Mouse (Mus musculus) liver, embryonic 15.5 days (tissue): Measurements from ENCODE around the gene Sgsm2. TPM values are rescaled to one million over a fixed set of nuclear protein-coding genes. Genes with fewer than 3 reads are reported as not detected.

Experiments used
- ATAC-seq: fragments of 200-750 bp; cut with Nextera tagmentation; 2 replicates; pipeline ENCODE4 v1.8.0; 2017; ENCODE audit warnings: moderate number of reproducible peaks, mild to moderate bottlenecking, moderate library complexity; ENCODE audit not compliant: insufficient read depth
- H3K27ac ChIP-seq: fragments of 300-500 bp; sonication (generic); replicated peaks from 2 replicates; pipeline ENCODE4 v1.5.1; 2015; ENCODE audit warnings: mild to moderate bottlenecking, inconsistent platforms
- H3K27me3 ChIP-seq: fragments of 300-500 bp; sonication (generic); 2 replicates; pipeline ENCODE4 v1.6.1; 2015; ENCODE audit warnings: mild to moderate bottlenecking, inconsistent platforms
- H3K36me3 ChIP-seq: fragments of 300-500 bp; sonication (generic); replicated peaks from 2 replicates; pipeline ENCODE4 v1.6.1; 2015; ENCODE audit warnings: moderate library complexity, mild to moderate bottlenecking, inconsistent platforms
- H3K4me1 ChIP-seq: fragments of 300-500 bp; sonication (generic); replicated peaks from 2 replicates; pipeline ENCODE4 v1.6.1; 2015; ENCODE audit warnings: inconsistent platforms
- H3K4me2 ChIP-seq: fragments of 300-500 bp; sonication (generic); 2 replicates; pipeline ENCODE4 v1.6.1; 2015; ENCODE audit warnings: moderate library complexity, mild to moderate bottlenecking, inconsistent platforms
- H3K4me3 ChIP-seq: fragments of 300-500 bp; sonication (generic); replicated peaks from 2 replicates; pipeline ENCODE4 v1.5.1; 2015; ENCODE audit warnings: mild to moderate bottlenecking, inconsistent platforms
- H3K9ac ChIP-seq: fragments of 300-500 bp; sonication (generic); 2 replicates; pipeline ENCODE4 v1.6.1; 2015; ENCODE audit warnings: moderate library complexity, mild to moderate bottlenecking, inconsistent platforms
- H3K9me3 ChIP-seq: fragments of 300-500 bp; sonication (generic); replicated peaks from 2 replicates; pipeline ENCODE4 v1.6.1; 2016; ENCODE audit warnings: inconsistent platforms
- WGBS: fragments of 180-500 bp; shearing (Covaris S2); methylation state at CpG from one replicate; pipeline ENCODE4 v1.1.7; 2015; ENCODE audit warnings: mixed read lengths; ENCODE audit not compliant: insufficient replicate concordance; 5-methylcytosine and 5-hydroxymethylcytosine counted together
- polyA plus RNA-seq: library from polyadenylated mRNA; unstranded; fragments of >200 nt; fragmentation: Nextera tagmentation; extraction: Ambion mirVana; gene quantifications from 2 replicates; pipeline ENCODE4 v1.2.1, GENCODE M21; 2015

Sgsm2 gene
- polyA plus RNA-seq, 1 experiment from 2014 or later: 1.2 TPM

- no peak for ATAC-seq
- H3K4me1 ChIP-seq: no peaks in the 10 kb centered on the region
- no peak overlapping the region for H3K4me3 ChIP-seq
- WGBS: 77% methylated on average over 9 of the region's 9 CpGs
- H3K9me3 ChIP-seq: no peaks in the 10 kb centered on the region
- no peak overlapping the region for H3K27ac ChIP-seq
- H3K4me2 ChIP-seq: no peak overlapping the region
- no peak overlapping the region for H3K9ac ChIP-seq
- H3K27me3 ChIP-seq: no peaks in the 10 kb centered on the region
- no peaks in the 10 kb centered on the region for H3K36me3 ChIP-seq
Measured at GRCm38 (mm10) chr11:74864421-74864820, 32.4 kb downstream of the Sgsm2 start.

DNA sequence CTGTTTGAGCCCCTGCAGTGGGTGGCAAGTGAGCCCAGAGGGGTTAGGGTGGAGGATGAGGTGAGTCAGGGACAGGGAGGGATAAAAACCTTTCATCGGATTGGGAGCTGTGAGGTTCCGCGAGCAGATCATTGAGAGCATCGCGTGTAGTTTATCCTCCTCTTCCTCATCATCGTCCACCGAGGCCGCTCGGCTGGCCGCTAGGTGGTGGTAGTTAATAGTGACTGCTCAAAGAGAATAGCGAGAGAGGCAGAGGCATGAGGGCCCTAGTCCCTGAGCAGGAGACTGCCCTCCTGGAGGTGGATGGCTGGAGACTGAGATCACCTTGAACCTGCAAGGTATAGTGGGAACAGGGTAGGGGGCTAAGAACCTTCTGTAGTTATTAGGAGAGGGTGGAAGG lies 33.4 kb downstream of the Sgsm2 start:
- no peak overlapping the region for H3K4me3 ChIP-seq
- no peak overlapping the region for H3K4me2 ChIP-seq
- no peak for ATAC-seq
- H3K4me1 ChIP-seq: no peaks in the 10 kb centered on the region
- no peaks in the 10 kb centered on the region for H3K27me3 ChIP-seq
- H3K27ac ChIP-seq: no peak overlapping the region
- H3K9ac ChIP-seq: no peak overlapping the region
- no peaks in the 10 kb centered on the region for H3K36me3 ChIP-seq
- no peaks in the 10 kb centered on the region for H3K9me3 ChIP-seq
- 30% methylated on average over 11 of the region's 11 CpGs for WGBS

DNA sequence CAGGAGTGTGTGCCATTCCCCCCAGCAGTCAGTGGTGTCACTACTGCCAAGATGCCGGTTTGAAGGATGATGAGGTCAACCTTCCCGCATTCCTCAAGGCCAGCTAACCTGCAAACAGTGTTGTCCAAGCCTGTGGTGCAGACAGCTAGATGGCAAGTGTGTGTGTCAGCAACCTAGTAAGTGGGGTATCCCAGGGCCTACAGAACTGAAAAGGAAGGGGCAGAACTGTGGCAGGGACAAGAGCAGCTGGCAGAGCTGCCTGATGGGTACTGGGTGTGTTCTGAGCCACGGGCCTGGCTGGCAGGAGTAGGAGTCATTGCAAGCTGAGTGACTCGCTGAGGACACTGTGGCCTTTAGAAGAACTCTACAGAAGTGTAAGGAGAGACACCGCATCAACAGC lies 34.7 kb downstream of the Sgsm2 start:
- H3K27ac ChIP-seq: no peak overlapping the region
- H3K4me2 ChIP-seq: no peak overlapping the region
- no peaks in the 10 kb centered on the region for H3K9me3 ChIP-seq
- no peak overlapping the region for H3K4me3 ChIP-seq
- no peak for ATAC-seq
- H3K4me1 ChIP-seq: no peaks in the 10 kb centered on the region
- no peak overlapping the region for H3K9ac ChIP-seq
- WGBS: 83% methylated on average over 5 of the region's 5 CpGs
- H3K27me3 ChIP-seq: no peaks in the 10 kb centered on the region
- H3K36me3 ChIP-seq: no peaks in the 10 kb centered on the region

DNA sequence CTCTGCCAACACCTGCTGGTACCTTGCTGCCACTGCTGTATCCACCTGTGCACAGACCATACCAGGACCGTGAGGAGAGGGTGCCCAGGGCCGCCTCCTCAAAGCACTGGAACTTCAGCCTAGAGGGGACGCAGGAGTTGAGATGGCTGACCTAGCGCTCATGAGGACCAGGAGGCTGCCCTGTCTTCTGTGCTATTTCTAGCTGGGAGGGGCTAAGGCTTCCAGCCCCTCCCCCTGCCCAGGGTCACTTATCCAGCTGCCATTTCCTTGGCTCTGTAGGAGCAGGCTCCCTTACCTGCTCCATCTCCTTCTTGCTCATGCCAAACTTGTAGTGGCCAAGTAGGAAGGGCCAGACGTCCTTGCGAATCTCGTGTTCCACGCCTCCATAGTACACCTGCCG lies 39.1 kb downstream of the Sgsm2 start:
- no peak overlapping the region for H3K9ac ChIP-seq
- 77% methylated on average over 9 of the region's 9 CpGs for WGBS

DNA sequence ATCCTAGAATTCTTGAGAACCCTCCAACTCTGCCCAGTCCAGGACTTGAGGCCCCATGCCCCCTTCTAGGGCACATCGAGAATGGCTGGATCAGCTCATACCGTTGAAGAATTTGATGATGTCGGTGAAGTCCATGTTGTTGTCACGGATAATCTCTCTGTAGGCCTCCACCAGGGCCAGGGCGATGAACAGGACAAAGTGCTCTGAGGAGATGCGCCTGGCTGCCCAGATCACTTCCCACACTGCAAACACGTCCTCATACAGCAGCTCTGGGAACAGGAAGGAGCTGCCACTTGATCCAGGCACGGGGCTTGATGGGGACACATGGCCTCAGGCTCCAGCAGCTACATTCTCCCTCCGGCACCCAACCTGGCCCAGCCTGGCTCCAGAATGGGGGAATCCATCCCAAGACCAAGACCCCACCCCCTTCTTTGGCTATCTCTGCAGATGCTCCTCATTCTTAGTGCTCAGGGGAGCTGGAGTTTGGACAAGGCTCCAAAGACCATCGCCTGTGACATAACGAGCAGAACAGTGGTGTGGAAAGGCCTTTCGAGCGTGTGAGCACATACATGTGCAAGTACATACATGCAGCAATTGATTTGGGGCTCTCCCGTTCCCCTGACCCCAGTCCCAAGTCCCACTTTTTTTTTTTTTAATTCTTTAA lies 45.7 kb downstream of the Sgsm2 start:
- H3K4me2 ChIP-seq: no peak overlapping the region
- H3K4me1 ChIP-seq: peaks cover 18% of the 10 kb centered on the region
- H3K9ac ChIP-seq: no peak overlapping the region
- no peaks in the 10 kb centered on the region for H3K36me3 ChIP-seq
- no peaks in the 10 kb centered on the region for H3K27me3 ChIP-seq
- no peak for ATAC-seq
- no peaks in the 10 kb centered on the region for H3K9me3 ChIP-seq
- no peak overlapping the region for H3K4me3 ChIP-seq
- no peak overlapping the region for H3K27ac ChIP-seq
- 76% methylated on average over 14 of the region's 14 CpGs for WGBS

More for the DNA sequence above, 39.1 kb downstream of the Sgsm2 start:
- Histone ChIP-seq H3K4me1 (no peaks in the 10 kb centered on the region), H3K9me3 (no peaks in the 10 kb centered on the region), H3K36me3 (no peaks in the 10 kb centered on the region), H3K27me3 (no peaks in the 10 kb centered on the region), H3K4me3 (no peak overlapping the region), H3K4me2 (no peak overlapping the region), H3K27ac (no peak overlapping the region)
- no peak for ATAC-seq

DNA sequence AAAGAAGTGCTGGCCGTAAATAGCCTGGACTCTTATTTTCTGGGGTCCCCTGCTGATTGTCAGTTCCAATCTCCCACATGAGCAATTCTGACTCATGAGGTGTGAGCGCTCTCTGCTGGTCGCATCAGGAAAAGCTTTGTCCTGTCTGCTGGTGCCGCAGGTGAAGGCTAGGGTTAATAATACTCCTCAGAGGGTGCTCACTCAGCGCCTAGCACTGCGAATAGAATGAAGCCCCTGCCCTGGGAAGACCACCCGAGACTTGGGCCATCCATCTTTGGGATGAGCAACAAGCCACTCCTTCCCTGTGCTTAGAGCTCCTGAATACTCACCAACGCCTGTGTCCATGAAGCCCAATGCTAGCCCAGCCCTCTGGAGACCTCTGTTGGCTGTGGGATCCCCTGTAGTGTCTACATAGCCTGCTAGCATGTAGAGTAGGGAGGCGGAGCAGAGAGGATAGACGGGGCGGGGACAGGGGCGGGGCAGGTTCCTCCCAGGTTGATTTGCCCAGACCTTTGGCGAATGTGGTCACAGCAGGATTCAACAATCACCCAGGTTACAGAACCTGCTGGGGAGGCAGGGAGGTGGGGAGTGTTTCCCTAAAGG lies 48.8 kb downstream of the Sgsm2 start:
- H3K27me3 ChIP-seq: no peaks in the 10 kb centered on the region
- H3K9me3 ChIP-seq: no peaks in the 10 kb centered on the region
- peaks cover 24% of the 10 kb centered on the region for H3K4me1 ChIP-seq
- H3K27ac ChIP-seq: peak overlapping the region; percentile 72
- H3K36me3 ChIP-seq: peaks cover 19% of the 10 kb centered on the region
- peak overlapping the region; percentile 26 for H3K9ac ChIP-seq
- 1% methylated on average over 13 of the region's 13 CpGs for WGBS
- peak overlapping the region; percentile 36 for H3K4me3 ChIP-seq
- H3K4me2 ChIP-seq: peak overlapping the region; percentile 65
- peak; percentile 86 for ATAC-seq

DNA sequence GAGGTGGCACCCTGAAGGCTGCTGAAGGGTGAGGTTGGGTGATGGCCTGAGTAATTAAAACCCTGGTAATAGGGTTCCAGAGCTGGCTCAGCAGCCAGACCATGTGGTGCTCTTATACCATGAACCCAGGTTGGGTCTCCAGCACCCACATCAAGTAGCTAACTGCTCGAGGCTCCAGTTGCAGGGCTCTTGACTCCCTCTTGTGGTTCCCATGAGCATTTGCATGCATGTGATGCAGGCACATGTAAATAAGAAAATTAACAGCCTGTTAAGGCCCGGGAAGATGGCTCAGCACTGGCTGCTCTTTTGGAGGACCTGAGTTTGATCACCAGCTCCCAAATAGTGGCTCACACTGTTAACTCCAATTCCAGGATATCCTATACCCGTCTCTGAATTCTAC lies 51.1 kb downstream of the Sgsm2 start:
- 61% methylated on average over 3 of the region's 3 CpGs for WGBS
- Histone ChIP-seq H3K4me2 (no peak overlapping the region), H3K27ac (no peak overlapping the region), H3K36me3 (peaks cover 31% of the 10 kb centered on the region), H3K27me3 (no peaks in the 10 kb centered on the region), H3K4me1 (peaks cover 26% of the 10 kb centered on the region), H3K9ac (no peak overlapping the region), H3K4me3 (no peak overlapping the region), H3K9me3 (no peaks in the 10 kb centered on the region)
- no peak for ATAC-seq

DNA sequence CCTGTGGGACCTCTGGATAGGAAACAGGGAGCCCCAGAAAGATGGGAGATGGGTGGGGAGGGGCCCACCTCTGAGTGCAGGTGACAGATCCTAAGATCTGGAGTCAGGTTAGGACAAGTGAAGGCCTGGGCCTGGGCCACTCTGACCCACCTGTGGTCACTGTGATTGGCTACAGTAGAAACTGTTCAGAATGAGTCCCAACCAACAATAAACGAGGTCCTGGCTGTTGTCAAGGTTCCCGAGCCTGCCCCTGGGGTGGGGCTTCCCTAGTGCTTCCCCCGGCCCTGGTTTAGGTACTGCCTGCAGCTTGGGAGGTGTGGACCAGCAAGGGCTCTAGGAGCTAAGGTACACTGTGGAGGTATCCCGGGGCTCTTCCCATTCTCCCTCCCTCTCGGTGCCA lies 53.1 kb downstream of the Sgsm2 start:
- ATAC-seq: no peak
- peaks cover 35% of the 10 kb centered on the region for H3K4me1 ChIP-seq
- H3K27ac ChIP-seq: no peak overlapping the region
- H3K4me3 ChIP-seq: no peak overlapping the region
- H3K36me3 ChIP-seq: peaks cover 37% of the 10 kb centered on the region
- 62% methylated on average over 5 of the region's 5 CpGs for WGBS
- no peaks in the 10 kb centered on the region for H3K9me3 ChIP-seq
- no peaks in the 10 kb centered on the region for H3K27me3 ChIP-seq
- no peak overlapping the region for H3K4me2 ChIP-seq
- H3K9ac ChIP-seq: no peak overlapping the region

- H3K36me3 ChIP-seq: peaks cover 37% of the 10 kb centered on the region
- no peak overlapping the region for H3K9ac ChIP-seq
- 84% methylated on average over 2 of the region's 2 CpGs for WGBS
- no peaks in the 10 kb centered on the region for H3K27me3 ChIP-seq
- H3K27ac ChIP-seq: no peak overlapping the region
- peaks cover 34% of the 10 kb centered on the region for H3K4me1 ChIP-seq
- H3K4me2 ChIP-seq: no peak overlapping the region
- H3K4me3 ChIP-seq: no peak overlapping the region
- no peak for ATAC-seq
- H3K9me3 ChIP-seq: no peaks in the 10 kb centered on the region
Measured at GRCm38 (mm10) chr11:74843435-74843714, 53.5 kb downstream of the Sgsm2 start.

GRCm38 (mm10) chr11:74842656-74843434 lies 54.0 kb downstream of the Sgsm2 start:
- Histone ChIP-seq H3K9me3 (no peaks in the 10 kb centered on the region), H3K27ac (no peak overlapping the region), H3K36me3 (peaks cover 37% of the 10 kb centered on the region), H3K4me2 (no peak overlapping the region), H3K27me3 (no peaks in the 10 kb centered on the region), H3K4me1 (peaks cover 32% of the 10 kb centered on the region), H3K4me3 (no peak overlapping the region), H3K9ac (no peak overlapping the region)
- WGBS: 84% methylated on average over 22 of the region's 22 CpGs
- no peak for ATAC-seq

- peaks cover 34% of the 10 kb centered on the region for H3K4me1 ChIP-seq
- H3K27me3 ChIP-seq: no peaks in the 10 kb centered on the region
- H3K36me3 ChIP-seq: peaks cover 37% of the 10 kb centered on the region
- H3K4me2 ChIP-seq: no peak overlapping the region
- H3K27ac ChIP-seq: no peak overlapping the region
- no peak overlapping the region for H3K4me3 ChIP-seq
- H3K9me3 ChIP-seq: no peaks in the 10 kb centered on the region
- no peak for ATAC-seq
- no peak overlapping the region for H3K9ac ChIP-seq
- WGBS: 82% methylated on average over 13 of the region's 13 CpGs
Measured at GRCm38 (mm10) chr11:74842045-74842444, 54.8 kb downstream of the Sgsm2 start.
